Mouse (Mus musculus): Measurements from ENCODE around the gene Dock2. TPM values are rescaled to one million over a fixed set of nuclear protein-coding genes. Genes with fewer than 3 reads are reported as not detected.
A peak's percentile ranks its signal among the peaks of the same experiment; 100 is the strongest.
"Not testable (repeated sequence)": the region's sequence is repeated elsewhere in the genome, so short reads cannot be mapped to it uniquely, and the experiment has no call there.

Dock2 gene
- polyA plus RNA-seq, 1 experiment from 2014 or later = 0.54 TPM

- 72% methylated on average over 11 of the region's 11 CpGs for WGBS
- no peaks in the 10 kb centered on the region for H3K27me3 ChIP-seq
- no peak overlapping the region for H3K4me3 ChIP-seq
- H3K9me3 ChIP-seq = no peaks in the 10 kb centered on the region
- ATAC-seq (ENCODE audit: low FRiP score, low read depth) = no peak
- no peak overlapping the region for H3K27ac ChIP-seq (replicated peaks)
- no peak overlapping the region for H3K4me2 ChIP-seq
- H3K36me3 ChIP-seq = no peaks in the 10 kb centered on the region
- H3K9ac ChIP-seq = no peak overlapping the region
- no peaks in the 10 kb centered on the region for H3K4me1 ChIP-seq (replicated peaks)
Observed at GRCm38 (mm10) chr11:34257548-34258189, 526.0 kb downstream of the Dock2 start.

DNA sequence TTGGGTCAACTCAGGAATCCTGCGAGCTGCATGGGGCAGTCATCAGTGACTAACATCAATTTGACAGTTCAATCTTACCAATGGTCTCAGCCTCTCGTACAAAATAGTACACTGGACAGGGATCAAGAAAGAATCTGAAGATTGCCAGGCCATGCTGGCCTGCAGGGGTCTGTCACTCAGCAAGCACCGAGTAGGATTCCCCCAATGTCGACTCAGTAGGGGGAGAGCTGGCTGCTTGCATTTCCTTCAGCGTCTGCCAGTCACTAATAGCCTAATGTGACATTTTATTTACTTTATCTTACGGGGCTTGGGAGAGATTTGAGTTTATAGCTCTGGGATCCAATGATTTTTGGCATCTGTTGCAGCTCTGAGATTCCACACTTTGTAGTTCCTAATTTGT lies 540.7 kb downstream of the Dock2 start:
- Histone ChIP-seq H3K4me1 (replicated peaks) (no peaks in the 10 kb centered on the region), H3K4me3 (no peak overlapping the region), H3K27me3 (no peaks in the 10 kb centered on the region), H3K9ac (no peak overlapping the region), H3K36me3 (no peaks in the 10 kb centered on the region), H3K27ac (replicated peaks) (no peak overlapping the region), H3K4me2 (no peak overlapping the region), H3K9me3 (no peaks in the 10 kb centered on the region)
- WGBS = 57% methylated on average over 6 of the region's 6 CpGs
- ATAC-seq (ENCODE audit: low FRiP score, low read depth) = no peak

DNA sequence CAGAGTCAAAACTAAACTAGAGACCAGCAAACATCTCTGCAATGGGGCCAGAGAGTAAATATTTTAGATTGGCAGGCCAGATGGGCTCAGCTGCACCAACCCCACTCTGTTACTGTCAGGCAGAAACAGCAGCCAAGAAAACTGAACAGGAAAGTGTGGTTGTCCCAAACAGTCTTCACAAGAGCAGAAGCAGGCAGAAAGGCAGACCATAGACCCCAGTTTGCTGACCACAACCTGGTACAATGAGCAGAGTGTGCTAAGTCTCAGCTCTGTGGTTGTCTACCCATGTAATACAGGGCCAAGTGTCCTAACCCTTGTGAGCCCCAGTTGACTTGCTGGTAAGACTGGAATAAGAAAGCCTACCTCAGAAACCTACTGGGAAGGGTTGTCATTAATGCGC lies 543.4 kb downstream of the Dock2 start:
- H3K36me3 ChIP-seq = no peaks in the 10 kb centered on the region
- no peak overlapping the region for H3K27ac ChIP-seq (replicated peaks)
- no peak for ATAC-seq (ENCODE audit: low FRiP score, low read depth)
- no peaks in the 10 kb centered on the region for H3K27me3 ChIP-seq
- WGBS = 100% methylated on average over 1 of the region's 1 CpGs
- no peak overlapping the region for H3K4me3 ChIP-seq
- no peak overlapping the region for H3K4me2 ChIP-seq
- H3K4me1 ChIP-seq (replicated peaks) = no peaks in the 10 kb centered on the region
- H3K9ac ChIP-seq = no peak overlapping the region
- no peaks in the 10 kb centered on the region for H3K9me3 ChIP-seq

- no peaks in the 10 kb centered on the region for H3K27me3 ChIP-seq
- no peak overlapping the region for H3K9ac ChIP-seq
- 85% methylated on average over 2 of the region's 2 CpGs for WGBS
- H3K9me3 ChIP-seq = no peaks in the 10 kb centered on the region
- ATAC-seq (ENCODE audit: low FRiP score, low read depth) = no peak
- H3K36me3 ChIP-seq = no peaks in the 10 kb centered on the region
- H3K4me3 ChIP-seq = no peak overlapping the region
- no peak overlapping the region for H3K27ac ChIP-seq (replicated peaks)
- H3K4me1 ChIP-seq (replicated peaks) = no peaks in the 10 kb centered on the region
- no peak overlapping the region for H3K4me2 ChIP-seq
Observed at GRCm38 (mm10) chr11:34239691-34240090, 544.0 kb downstream of the Dock2 start.

- Histone ChIP-seq H3K9me3 (no peaks in the 10 kb centered on the region), H3K9ac (no peak overlapping the region)
- 86% methylated on average over 6 of the region's 6 CpGs for WGBS
Observed at GRCm38 (mm10) chr11:34236885-34237284, 546.8 kb downstream of the Dock2 start.

DNA sequence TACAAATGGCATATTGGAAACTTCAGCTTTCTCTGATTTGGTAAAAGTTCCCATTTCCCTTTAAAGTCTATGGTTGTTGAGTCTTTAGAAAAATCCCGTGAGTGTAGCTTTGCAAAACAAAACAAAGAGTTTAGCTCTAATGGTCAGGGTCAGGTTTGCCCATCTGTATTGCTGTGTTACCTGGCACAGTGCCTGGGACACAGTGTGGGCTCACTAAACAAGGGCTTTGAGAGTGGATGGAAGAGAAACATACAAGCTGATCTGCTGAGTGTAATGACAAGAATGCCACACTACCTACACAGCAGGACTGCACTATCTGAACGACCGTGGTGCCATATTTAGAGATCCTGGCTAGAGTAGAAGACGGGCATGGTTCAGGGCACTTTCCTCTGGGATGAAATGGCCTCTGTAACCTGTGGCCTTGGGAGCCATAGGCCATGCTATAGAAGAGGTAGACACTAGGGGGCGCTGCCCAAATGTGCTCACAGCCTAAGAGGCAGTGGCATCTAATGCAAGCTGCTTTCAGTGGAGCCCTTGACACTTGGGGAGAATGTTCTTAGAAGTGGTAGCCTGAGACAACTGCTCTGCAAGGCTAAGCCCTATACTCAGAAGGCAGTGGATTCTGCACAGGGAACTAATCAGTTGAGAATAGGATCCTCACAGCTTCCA lies 547.5 kb downstream of the Dock2 start:
- Histone ChIP-seq H3K27ac (replicated peaks) (no peak overlapping the region), H3K9ac (no peak overlapping the region), H3K9me3 (no peaks in the 10 kb centered on the region), H3K4me3 (no peak overlapping the region), H3K27me3 (no peaks in the 10 kb centered on the region), H3K4me1 (replicated peaks) (no peaks in the 10 kb centered on the region), H3K36me3 (no peaks in the 10 kb centered on the region), H3K4me2 (no peak overlapping the region)
- no peak for ATAC-seq (ENCODE audit: low FRiP score, low read depth)
- 39% methylated on average over 5 of the region's 5 CpGs for WGBS

More at GRCm38 (mm10) chr11:34236885-34237284, 546.8 kb downstream of the Dock2 start:
- no peak for ATAC-seq (ENCODE audit: low FRiP score, low read depth)
- Histone ChIP-seq H3K27ac (replicated peaks) (no peak overlapping the region), H3K4me1 (replicated peaks) (no peaks in the 10 kb centered on the region), H3K4me2 (no peak overlapping the region), H3K36me3 (no peaks in the 10 kb centered on the region), H3K4me3 (no peak overlapping the region), H3K27me3 (no peaks in the 10 kb centered on the region)

DNA sequence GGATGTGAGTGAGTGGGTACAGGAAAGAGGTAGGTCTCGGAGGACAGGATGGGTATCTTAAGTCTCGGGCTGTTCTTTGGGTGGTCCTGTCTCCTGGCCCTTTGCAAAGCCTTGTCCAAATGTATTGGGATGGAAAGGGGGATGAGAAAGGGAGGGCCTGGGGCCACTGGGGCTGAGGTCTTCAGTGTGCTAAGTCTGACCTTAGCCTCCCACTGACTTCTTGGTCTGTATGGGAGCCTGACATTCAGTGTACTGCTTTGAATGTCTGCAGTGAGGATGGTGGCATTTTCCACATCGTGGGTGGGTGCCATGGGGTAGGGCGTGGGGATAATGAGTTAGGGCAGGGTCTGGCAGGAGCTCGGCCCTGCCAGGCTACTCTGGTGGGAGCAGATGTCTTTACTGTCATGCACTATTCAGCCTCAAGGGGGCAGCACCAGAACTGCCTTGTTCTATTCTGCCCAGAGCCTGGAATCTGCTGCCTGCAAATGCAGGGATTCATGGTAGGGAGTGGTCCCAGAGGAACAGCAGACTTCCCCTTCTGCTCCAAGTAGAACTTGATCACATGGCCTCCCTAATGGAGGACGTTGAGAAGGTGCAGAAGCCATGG lies 554.8 kb downstream of the Dock2 start:
- Histone ChIP-seq H3K4me1 (replicated peaks) (no peaks in the 10 kb centered on the region), H3K27me3 (no peaks in the 10 kb centered on the region), H3K27ac (replicated peaks) (no peak overlapping the region), H3K9ac (no peak overlapping the region), H3K4me2 (no peak overlapping the region), H3K9me3 (no peaks in the 10 kb centered on the region), H3K4me3 (no peak overlapping the region), H3K36me3 (no peaks in the 10 kb centered on the region)
- peak; percentile 48 for ATAC-seq (ENCODE audit: low FRiP score, low read depth)
- WGBS = 42% methylated on average over 6 of the region's 6 CpGs

GRCm38 (mm10) chr11:34227180-34227579 lies 556.5 kb downstream of the Dock2 start:
- ATAC-seq (ENCODE audit: low FRiP score, low read depth) = no peak
- H3K4me2 ChIP-seq = no peak overlapping the region
- 43% methylated on average over 1 of the region's 1 CpGs for WGBS
- H3K4me1 ChIP-seq (replicated peaks) = no peaks in the 10 kb centered on the region
- no peak overlapping the region for H3K4me3 ChIP-seq
- H3K27ac ChIP-seq (replicated peaks) = no peak overlapping the region
- no peak overlapping the region for H3K9ac ChIP-seq
- H3K9me3 ChIP-seq = no peaks in the 10 kb centered on the region
- no peaks in the 10 kb centered on the region for H3K27me3 ChIP-seq
- no peaks in the 10 kb centered on the region for H3K36me3 ChIP-seq

- not testable (repeated sequence) for H3K9ac ChIP-seq; H3K27ac ChIP-seq (replicated peaks); H3K4me1 ChIP-seq (replicated peaks); H3K27me3 ChIP-seq; H3K4me2 ChIP-seq; ATAC-seq (ENCODE audit: low FRiP score, low read depth); H3K4me3 ChIP-seq; H3K9me3 ChIP-seq; H3K36me3 ChIP-seq
- 94% methylated on average over 4 of the region's 4 CpGs for WGBS
Observed at GRCm38 (mm10) chr11:34220596-34220995, 563.1 kb downstream of the Dock2 start.

DNA sequence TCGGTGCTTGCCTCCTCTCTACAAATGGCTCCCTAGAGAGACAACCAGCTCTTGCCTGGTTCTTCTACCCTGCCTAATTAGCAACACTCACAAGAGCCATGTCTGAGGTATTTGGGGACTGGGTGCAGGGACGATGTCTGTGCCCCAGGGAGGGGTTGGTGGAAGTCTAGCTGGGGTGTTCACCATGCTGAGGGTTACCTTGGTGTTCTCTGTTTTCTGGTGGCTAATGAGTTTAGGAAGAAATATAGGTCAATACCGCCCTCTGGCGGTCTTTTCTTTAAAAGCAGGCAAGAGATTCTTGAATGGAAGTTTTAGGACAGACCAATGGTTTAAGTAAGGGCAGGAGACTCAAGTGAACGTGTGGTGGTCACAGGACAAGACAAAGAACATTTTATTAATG lies 570.8 kb downstream of the Dock2 start:
- no peak overlapping the region for H3K4me2 ChIP-seq
- WGBS = 14% methylated on average over 5 of the region's 5 CpGs
- H3K9ac ChIP-seq = no peak overlapping the region
- H3K4me3 ChIP-seq = no peak overlapping the region
- H3K36me3 ChIP-seq = no peaks in the 10 kb centered on the region
- no peak overlapping the region for H3K27ac ChIP-seq (replicated peaks)
- no peaks in the 10 kb centered on the region for H3K9me3 ChIP-seq
- H3K4me1 ChIP-seq (replicated peaks) = no peaks in the 10 kb centered on the region
- H3K27me3 ChIP-seq = no peaks in the 10 kb centered on the region
- peak; percentile 68; the same call in 1 of the 2 replicates for ATAC-seq (ENCODE audit: low FRiP score, low read depth)

GRCm38 (mm10) chr11:34207989-34208388 lies 575.7 kb downstream of the Dock2 start, which contains the start of gene Foxi1:
Gene Foxi1 (minus strand): TSS chr11:34208089.
- no peaks in the 10 kb centered on the region for H3K9me3 ChIP-seq
- no peaks in the 10 kb centered on the region for H3K36me3 ChIP-seq
- H3K27me3 ChIP-seq = no peaks in the 10 kb centered on the region
- no peak within 1 kb of the TSS for H3K27ac ChIP-seq (replicated peaks)
- H3K4me3 ChIP-seq = no peak within 1 kb of the TSS
- no peak within 1 kb of the TSS for H3K4me2 ChIP-seq
- no peaks in the 10 kb centered on the region for H3K4me1 ChIP-seq (replicated peaks)
- 83% methylated on average over 9 of the region's 10 CpGs for WGBS
- H3K9ac ChIP-seq = no peak within 1 kb of the TSS
- ATAC-seq (ENCODE audit: low FRiP score, low read depth) = no peak

GRCm38 (mm10) chr11:34202769-34203168 lies 580.9 kb downstream of the Dock2 start:
- ATAC-seq (ENCODE audit: low FRiP score, low read depth) = no peak
- Histone ChIP-seq H3K27ac (replicated peaks) (no peak overlapping the region), H3K4me1 (replicated peaks) (no peaks in the 10 kb centered on the region), H3K36me3 (no peaks in the 10 kb centered on the region), H3K9me3 (no peaks in the 10 kb centered on the region), H3K4me3 (no peak overlapping the region), H3K27me3 (no peaks in the 10 kb centered on the region), H3K9ac (no peak overlapping the region), H3K4me2 (no peak overlapping the region)
- whole genome bisulfite sequencing = 64% methylated on average over 1 of the region's 1 CpGs
